Mouse (Mus musculus): ENCODE data around the gene Arhgap6.

Gene Arhgap6

GRCm38 (mm10) chrX:168794974-168795858 lies at the start of gene Arhgap6:
Gene Arhgap6 (plus strand): TSS chrX:168795099.
- peak in 1 of 2 experiments; percentile 14 for DNase-seq

GRCm38 (mm10) chrX:168747011-168747410 lies 47.9 kb upstream of the Arhgap6 start:
- DNase-seq = no peak

GRCm38 (mm10) chrX:168795859-168796848 lies 1.3 kb downstream of the Arhgap6 start:
- DNase-seq = no peak

GRCm38 (mm10) chrX:168804677-168805076 lies 9.8 kb downstream of the Arhgap6 start:
- DNase-seq = no peak

GRCm38 (mm10) chrX:168810513-168811265 lies 15.8 kb downstream of the Arhgap6 start:
- no peak for DNase-seq

- no peak for DNase-seq
Observed at GRCm38 (mm10) chrX:168818858-168819257, 24.0 kb downstream of the Arhgap6 start.

GRCm38 (mm10) chrX:168824166-168824565 lies 29.3 kb downstream of the Arhgap6 start:
- no peak for DNase-seq

- peak; percentile 3 to 5 for DNase-seq
Observed at GRCm38 (mm10) chrX:168832343-168832742, 37.4 kb downstream of the Arhgap6 start.

GRCm38 (mm10) chrX:168848062-168848461 lies 53.2 kb downstream of the Arhgap6 start:
- DNase-seq = no peak

GRCm38 (mm10) chrX:168874688-168875087 lies 79.8 kb downstream of the Arhgap6 start:
- no peak for DNase-seq

GRCm38 (mm10) chrX:168903557-168903956 lies 108.7 kb downstream of the Arhgap6 start:
- no peak for DNase-seq

GRCm38 (mm10) chrX:168904086-168904485 lies 109.2 kb downstream of the Arhgap6 start:
- no peak for DNase-seq

GRCm38 (mm10) chrX:168907586-168907985 lies 112.7 kb downstream of the Arhgap6 start:
- no peak for DNase-seq

- no peak for DNase-seq
Observed at GRCm38 (mm10) chrX:168913519-168913918, 118.6 kb downstream of the Arhgap6 start.

GRCm38 (mm10) chrX:168920942-168921341 lies 126.0 kb downstream of the Arhgap6 start:
- DNase-seq = no peak

- DNase-seq = no peak
Observed at GRCm38 (mm10) chrX:168932420-168932819, 137.5 kb downstream of the Arhgap6 start.

GRCm38 (mm10) chrX:168935447-168935846 lies 140.5 kb downstream of the Arhgap6 start:
- DNase-seq = peak in 1 of 2 experiments; percentile 9

GRCm38 (mm10) chrX:168937941-168938340 lies 143.0 kb downstream of the Arhgap6 start:
- peak in 1 of 2 experiments; percentile 20 for DNase-seq

- no peak for DNase-seq
Observed at GRCm38 (mm10) chrX:168941684-168942083, 146.8 kb downstream of the Arhgap6 start.

GRCm38 (mm10) chrX:168943217-168943616 lies 148.3 kb downstream of the Arhgap6 start:
- no peak for DNase-seq

- DNase-seq = no peak
Observed at GRCm38 (mm10) chrX:168975444-168975843, 180.5 kb downstream of the Arhgap6 start.

- DNase-seq = peak in 1 of 2 experiments; percentile 15
Observed at GRCm38 (mm10) chrX:168977776-168978175, 182.9 kb downstream of the Arhgap6 start.

Data from kidney, adult 8-10 months (tissue).